Mouse (Mus musculus) kidney, postnatal 36 days (tissue): ENCODE results near the gene Pde4dip.

Experiments
- DNase-seq, 2 experiments: peaks; one replicate each; pipeline ENCODE4 v3.0.0; 2021 to 2022; ENCODE audit warnings: mixed read lengths in 2 of 2

Gene Pde4dip

GRCm38 (mm10) chr3:97683560-97684195, 204.8 kb downstream of the Pde4dip start:
- DNase-seq, result peak; percentile 42 to 43

DNA sequence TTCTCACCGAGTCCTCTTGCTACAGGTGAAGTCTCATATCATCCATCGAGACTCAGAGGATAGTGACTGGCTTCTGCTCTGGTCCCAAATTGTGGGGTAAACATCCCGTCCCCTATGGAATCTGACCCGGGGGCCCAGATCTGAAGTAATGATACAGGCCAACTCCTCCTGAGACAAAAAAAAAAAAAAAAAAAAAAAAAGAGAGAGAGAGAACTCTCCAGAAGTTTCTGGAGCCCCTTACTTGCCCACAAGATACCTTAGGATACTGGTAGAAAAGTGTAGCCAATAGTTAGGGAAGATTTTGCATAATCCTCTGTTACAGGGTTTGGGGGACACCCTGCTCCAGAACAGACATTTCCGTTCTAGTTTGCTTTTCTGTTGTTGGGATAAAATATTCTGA, 205.9 kb downstream of the Pde4dip start:
- DNase-seq, result no peak

GRCm38 (mm10) chr3:97682159-97682502, 206.4 kb downstream of the Pde4dip start:
- no peak for DNase-seq

- peak; percentile 85 to 90 for DNase-seq
These were observed 207.0 kb downstream of the Pde4dip start for GRCm38 (mm10) chr3:97681321-97682158.

DNA sequence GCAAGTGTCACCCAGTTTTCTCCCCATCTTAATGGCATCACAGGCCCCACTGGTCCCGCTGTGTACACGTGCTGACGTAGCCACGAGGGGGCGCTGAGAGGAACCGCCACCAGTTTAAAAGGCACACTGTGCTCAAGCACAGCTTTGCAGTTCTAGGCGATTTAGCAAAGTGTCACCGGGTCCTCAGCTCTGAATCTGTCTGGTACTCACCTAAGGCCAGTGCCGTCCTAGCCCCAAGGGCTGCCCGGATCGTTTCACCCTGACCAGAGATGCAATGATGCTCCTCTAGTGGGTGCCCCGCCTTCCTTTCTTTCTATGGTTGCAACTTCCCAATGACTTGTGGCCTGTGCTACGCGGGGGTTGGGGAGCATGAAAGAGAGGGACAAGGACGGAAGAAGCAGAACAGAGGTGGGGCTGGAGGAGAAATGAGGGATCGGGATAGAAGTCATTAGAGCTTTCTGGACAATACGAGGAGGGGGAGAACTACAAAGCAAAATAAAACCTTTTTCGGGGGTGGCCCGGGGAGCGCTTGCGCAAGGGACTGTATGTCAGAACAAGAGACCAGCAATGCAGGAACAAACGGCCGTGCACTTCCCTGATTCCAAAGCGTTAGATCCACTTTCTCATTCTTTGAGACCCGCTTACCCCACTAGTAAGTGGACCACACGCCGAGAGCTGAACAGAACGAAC, 207.7 kb downstream of the Pde4dip start:
- peak; percentile 66 to 89 for DNase-seq

DNA sequence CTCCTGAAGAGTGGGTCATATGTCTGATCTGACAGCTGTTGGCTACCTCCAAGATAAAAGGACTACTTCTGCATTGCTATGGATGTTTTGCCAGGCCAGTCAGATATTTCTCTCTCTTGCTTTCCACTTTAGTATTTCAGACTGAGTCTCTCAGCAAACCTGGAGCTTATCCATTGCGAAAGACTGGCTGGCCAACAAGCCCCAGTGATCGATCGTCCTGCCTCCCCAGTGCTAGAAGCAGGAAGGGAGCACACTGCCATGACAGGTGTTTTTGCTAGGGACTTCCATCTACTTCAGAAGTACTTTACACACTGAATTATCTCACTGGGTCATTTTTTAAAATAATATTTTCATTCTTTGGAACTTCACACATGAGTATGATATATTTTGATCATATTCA, 210.1 kb downstream of the Pde4dip start:
- no peak for DNase-seq

GRCm38 (mm10) chr3:97676126-97676525, 212.4 kb downstream of the Pde4dip start:
- DNase-seq, result no peak

DNA sequence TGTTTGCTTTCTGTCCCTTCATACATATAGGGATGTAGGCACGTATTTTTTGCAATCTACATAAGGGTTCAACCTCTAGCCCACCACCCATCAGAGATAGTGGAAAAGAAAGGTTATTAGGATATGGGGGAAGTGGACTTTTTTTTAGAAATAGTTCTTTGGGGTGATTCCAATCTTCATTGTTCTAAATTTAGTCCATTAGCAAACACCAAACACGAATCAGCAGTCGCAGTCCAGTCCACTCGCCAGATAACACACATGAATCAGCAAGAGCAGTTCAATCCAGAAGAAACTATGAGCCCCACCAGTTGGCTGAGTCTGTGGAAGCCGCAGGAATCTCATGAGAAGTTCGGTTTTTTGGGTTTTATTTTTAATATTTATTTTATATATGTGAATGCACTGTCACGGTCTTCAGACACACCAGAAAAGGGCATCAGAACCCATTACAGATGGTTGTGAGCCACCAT, 213.8 kb downstream of the Pde4dip start, which contains the start of gene Gm17651:
Gm17651 (minus strand) TSS at position 51 of the 467 bp plus-strand sequence.
- no peak for DNase-seq

GRCm38 (mm10) chr3:97667093-97667675, 221.3 kb downstream of the Pde4dip start:
- no peak for DNase-seq

DNA sequence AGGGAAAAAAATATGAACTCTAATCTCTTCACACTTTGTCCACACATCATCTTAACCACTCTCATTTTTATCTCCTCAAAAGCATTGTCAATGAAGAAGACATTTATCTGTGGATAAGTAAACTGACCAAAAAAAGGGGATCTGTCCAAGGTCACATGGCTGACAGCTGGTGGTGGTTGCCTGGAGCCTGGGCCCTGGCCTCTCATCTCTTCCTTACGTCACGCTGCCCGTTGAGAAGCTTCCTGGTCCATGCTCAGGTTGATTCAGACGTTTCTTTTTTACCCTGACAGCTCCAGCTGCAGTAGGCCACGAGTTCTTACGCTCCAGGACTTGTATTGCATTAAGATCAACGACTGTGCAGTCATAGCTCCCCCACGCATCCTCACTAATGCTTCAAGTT, 222.4 kb downstream of the Pde4dip start:
- no peak for DNase-seq

GRCm38 (mm10) chr3:97665525-97665924, 223.0 kb downstream of the Pde4dip start:
- DNase-seq, result no peak

- no peak for DNase-seq
These were observed 227.3 kb downstream of the Pde4dip start for GRCm38 (mm10) chr3:97661206-97661605.

DNA sequence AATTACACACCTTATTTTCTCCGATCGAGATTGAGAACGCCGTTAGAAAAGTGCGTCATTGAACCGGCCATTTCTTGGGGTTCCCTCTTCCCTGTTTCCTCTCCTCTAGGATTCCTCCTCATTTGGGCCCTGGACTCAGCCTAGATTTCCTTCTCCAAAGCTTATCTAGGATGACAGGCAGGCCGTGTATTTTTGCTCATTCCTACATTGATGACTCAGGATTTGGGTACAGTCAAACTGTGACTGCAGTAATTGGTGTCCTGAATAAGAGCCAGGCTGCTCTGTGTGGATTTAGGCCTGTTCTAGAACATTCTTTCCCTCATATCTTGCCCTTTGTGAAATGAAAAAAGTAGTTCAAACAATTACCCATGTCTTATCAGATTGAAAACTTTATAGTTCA, 228.8 kb downstream of the Pde4dip start:
- no peak for DNase-seq

DNA sequence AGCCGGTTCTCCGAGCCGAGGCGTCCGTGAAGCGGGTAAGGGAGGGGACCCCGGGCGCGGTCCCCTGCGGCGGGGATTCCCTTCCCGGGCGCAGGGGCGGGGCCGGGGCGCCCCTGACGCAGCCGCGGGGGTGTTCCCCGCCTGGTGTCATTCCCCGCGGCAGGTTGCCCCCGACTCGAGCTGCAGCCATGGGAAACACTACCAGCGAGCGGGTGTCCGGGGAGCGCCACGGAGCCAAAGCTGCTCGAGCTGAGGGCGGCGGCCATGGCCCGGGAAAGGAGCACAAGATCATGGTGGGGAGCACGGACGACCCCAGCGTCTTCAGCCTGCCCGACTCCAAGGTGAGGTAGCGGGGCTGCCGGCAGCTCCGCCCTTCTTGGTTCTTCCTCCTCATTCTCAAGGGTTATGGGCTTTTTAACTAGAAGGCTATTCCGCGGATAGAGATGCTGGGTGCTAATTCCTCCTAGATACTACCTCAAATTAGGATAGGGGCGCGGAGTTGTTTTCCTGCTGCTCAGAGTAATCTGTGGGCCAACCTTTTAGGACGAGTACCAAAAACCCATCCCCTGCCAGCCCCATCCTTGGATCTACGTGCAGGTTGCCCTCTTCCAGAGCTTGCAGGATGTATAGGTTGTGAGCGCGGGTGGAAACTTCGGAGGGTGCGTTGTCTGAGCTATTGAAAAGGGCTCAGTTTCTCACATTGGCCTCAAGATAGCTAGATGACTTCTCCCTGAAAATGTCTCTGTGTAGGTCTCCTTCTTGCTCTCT, 229.9 kb downstream of the Pde4dip start:
- peak in 1 of 2 experiments; percentile 57 for DNase-seq

- peak; percentile 99 to 100 for DNase-seq
These were observed 230.7 kb downstream of the Pde4dip start, which contains the start of gene Prkab2 for GRCm38 (mm10) chr3:97657655-97658411. Gene Prkab2, plus strand, starts transcription at chr3:97658193.

GRCm38 (mm10) chr3:97654901-97655300, 233.6 kb downstream of the Pde4dip start:
- peak; percentile 24 to 67 for DNase-seq

GRCm38 (mm10) chr3:97653781-97654180, 234.7 kb downstream of the Pde4dip start:
- DNase-seq, result no peak

GRCm38 (mm10) chr3:97651604-97652003, 236.9 kb downstream of the Pde4dip start:
- DNase-seq, result no peak

- no peak for DNase-seq
These were observed 239.0 kb downstream of the Pde4dip start for GRCm38 (mm10) chr3:97649469-97649868.

- no peak for DNase-seq
These were observed 239.5 kb downstream of the Pde4dip start for GRCm38 (mm10) chr3:97649022-97649421.

DNA sequence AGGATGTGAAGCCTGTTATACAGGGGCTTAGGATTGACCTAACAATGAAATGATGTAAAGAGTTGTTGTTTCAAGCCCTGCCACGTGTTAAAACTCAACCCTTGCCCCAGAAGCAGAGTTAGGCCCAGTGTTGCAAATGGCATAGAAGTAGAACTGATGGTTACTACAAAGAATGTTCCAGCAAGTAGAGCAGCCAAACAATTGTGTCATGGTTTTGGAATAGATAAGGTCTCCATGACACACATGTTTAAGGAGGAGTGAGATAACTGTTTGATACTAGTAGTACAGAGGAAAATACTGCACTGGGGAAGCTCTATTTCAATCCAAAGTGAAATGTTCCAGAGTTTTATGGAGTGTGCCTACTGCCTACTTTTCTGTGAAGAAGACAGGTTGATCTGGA, 240.0 kb downstream of the Pde4dip start:
- DNase-seq, result no peak
